Mouse (Mus musculus): ENCODE measurements around the gene Tle3. TPM values are rescaled to one million over a fixed set of nuclear protein-coding genes. Genes with fewer than 3 reads are reported as not detected.

The Tle3 gene
- polyA plus RNA-seq, 1 experiment from 2014 or later = 51.9 TPM

DNA sequence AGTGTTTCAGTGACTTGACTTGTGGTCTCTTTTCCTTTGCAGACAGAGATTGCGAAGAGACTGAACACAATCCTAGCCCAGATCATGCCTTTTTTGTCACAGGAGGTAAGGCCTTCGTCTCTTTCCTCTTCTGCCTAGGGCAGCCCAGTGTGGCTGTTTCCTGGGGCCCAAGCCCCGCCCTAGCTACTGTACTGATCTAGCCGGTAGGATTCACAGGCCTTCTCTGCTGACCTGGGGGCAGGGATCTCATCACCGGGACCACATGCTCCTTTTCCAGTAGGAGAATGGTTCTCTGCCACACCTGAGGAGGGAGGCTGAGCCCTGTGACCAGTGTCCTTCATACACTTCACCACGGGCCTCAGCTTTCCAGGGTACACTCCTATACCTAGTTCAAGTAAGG lies 21.0 kb downstream of the Tle3 start:
- Histone ChIP-seq H3K36me3 (replicated peaks) (peaks cover 100% of the 10 kb centered on the region), H3K4me1 (peaks cover 95% of the 10 kb centered on the region), H3K9me3 (no peaks in the 10 kb centered on the region), H3K27ac (replicated peaks) (no peak overlapping the region), H3K27me3 (replicated peaks; ENCODE audit: low read depth, poor library complexity, severe bottlenecking) (peaks cover 22% of the 10 kb centered on the region; the same call in 1 of the 2 replicates), H3K4me3 (no peak overlapping the region)
- 76% methylated on average over 6 of the region's 6 CpGs for WGBS
- DNase-seq (ENCODE audit: low spot score) = no peak

DNA sequence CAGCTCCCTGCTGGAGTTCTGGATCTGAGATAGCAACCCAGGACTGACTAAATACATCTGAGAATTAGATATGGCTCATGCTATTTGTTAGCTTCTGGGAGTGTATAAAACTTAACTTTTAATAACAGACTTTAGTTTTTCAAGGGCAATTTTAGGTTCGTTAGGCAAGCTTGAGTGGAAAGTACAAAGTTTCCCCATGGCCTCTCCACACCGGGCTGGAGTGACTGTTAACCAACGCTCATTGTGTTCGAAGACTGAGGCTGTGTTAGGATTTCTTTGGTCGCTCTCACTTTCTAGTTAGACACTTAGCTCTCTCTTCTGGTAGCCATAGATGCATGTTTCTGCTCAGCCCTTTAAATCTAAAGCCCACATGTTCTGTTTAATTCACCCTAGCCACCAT lies 21.7 kb downstream of the Tle3 start:
- no peaks in the 10 kb centered on the region for H3K9me3 ChIP-seq
- DNase-seq (ENCODE audit: low spot score) = no peak
- peaks cover 24% of the 10 kb centered on the region; the same call in 1 of the 2 replicates for H3K27me3 ChIP-seq (replicated peaks; ENCODE audit: low read depth, poor library complexity, severe bottlenecking)
- H3K27ac ChIP-seq (replicated peaks) = no peak overlapping the region
- H3K36me3 ChIP-seq (replicated peaks) = peaks cover 100% of the 10 kb centered on the region
- 92% methylated on average over 5 of the region's 5 CpGs for WGBS
- peaks cover 93% of the 10 kb centered on the region for H3K4me1 ChIP-seq
- H3K4me3 ChIP-seq = no peak overlapping the region

DNA sequence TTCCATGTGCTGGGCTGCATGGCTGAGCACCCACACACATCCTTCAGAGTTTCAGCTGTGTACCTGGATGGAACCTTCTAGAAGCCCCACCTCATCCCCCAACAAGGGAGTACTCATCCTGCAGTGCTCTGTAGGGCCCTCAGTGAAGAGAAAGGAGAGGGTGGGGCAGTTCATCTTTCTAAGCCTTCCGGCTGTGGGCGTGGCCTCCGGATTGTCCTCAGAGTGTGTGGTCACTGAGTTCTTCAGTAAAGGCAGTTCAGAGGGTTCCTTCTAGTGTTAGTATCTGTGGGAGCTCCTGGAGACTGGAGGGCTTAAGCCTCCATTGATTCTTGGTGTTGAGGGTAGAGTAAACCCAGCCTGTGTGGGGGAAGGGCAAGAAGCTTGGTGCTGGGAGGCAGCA lies 22.9 kb downstream of the Tle3 start:
- H3K9me3 ChIP-seq = no peaks in the 10 kb centered on the region
- no peak overlapping the region for H3K27ac ChIP-seq (replicated peaks)
- WGBS = 80% methylated on average over 3 of the region's 3 CpGs
- H3K36me3 ChIP-seq (replicated peaks) = peaks cover 100% of the 10 kb centered on the region
- no peak for DNase-seq (ENCODE audit: low spot score)
- H3K27me3 ChIP-seq (replicated peaks; ENCODE audit: low read depth, poor library complexity, severe bottlenecking) = peaks cover 32% of the 10 kb centered on the region; the same call in 1 of the 2 replicates
- peaks cover 88% of the 10 kb centered on the region for H3K4me1 ChIP-seq
- H3K4me3 ChIP-seq = no peak overlapping the region

DNA sequence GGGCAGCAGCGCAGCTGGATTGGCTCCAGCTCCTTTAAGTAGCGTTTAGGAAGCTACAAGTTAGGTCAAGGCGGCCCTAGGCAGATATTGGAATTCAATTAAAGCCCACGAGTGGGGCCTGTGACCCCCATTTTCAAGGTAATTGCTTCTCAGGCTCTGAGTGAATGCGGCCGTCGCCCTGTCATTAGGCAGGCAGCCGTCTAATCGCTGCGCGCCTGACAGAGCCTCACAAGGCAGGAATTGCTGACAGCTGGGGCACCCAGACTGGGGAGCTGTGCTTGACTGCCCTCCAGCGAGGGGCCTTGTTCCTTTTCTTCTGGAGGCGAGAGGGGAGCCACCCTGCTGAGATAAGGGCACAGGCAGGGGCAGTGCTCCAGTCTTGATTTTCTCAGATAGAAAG lies 24.3 kb downstream of the Tle3 start:
- Histone ChIP-seq H3K9me3 (no peaks in the 10 kb centered on the region), H3K4me1 (peaks cover 88% of the 10 kb centered on the region), H3K27ac (replicated peaks) (no peak overlapping the region), H3K4me3 (no peak overlapping the region), H3K27me3 (replicated peaks; ENCODE audit: low read depth, poor library complexity, severe bottlenecking) (peaks cover 35% of the 10 kb centered on the region; the same call in 1 of the 2 replicates), H3K36me3 (replicated peaks) (peaks cover 100% of the 10 kb centered on the region)
- 25% methylated on average over 13 of the region's 13 CpGs for WGBS
- peak; percentile 74 for DNase-seq (ENCODE audit: low spot score)

DNA sequence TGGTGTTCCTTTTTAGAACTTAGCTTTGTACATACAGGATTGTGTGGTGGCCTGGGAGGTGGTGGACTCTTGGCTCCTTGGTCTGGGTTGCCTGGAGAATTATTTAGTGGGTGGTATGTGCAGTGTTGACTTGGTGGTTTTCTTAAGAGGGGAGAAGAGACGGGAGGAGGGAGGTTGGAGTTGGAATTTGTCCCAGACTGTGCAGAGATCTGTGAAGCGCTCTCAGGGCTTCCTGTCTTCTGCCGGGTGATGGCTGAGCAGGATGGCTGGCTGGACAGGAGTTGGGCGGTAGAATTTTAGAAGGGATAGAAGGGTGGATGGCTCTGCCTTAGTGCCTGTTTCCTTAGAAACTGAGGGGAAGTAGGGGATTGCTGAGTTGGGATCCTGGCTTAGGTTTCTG lies 25.0 kb downstream of the Tle3 start:
- 73% methylated on average over 4 of the region's 4 CpGs for WGBS
- no peak for DNase-seq (ENCODE audit: low spot score)
- peaks cover 88% of the 10 kb centered on the region for H3K4me1 ChIP-seq
- H3K9me3 ChIP-seq = no peaks in the 10 kb centered on the region
- no peak overlapping the region for H3K27ac ChIP-seq (replicated peaks)
- H3K27me3 ChIP-seq (replicated peaks; ENCODE audit: low read depth, poor library complexity, severe bottlenecking) = peaks cover 39% of the 10 kb centered on the region; the same call in 1 of the 2 replicates
- no peak overlapping the region for H3K4me3 ChIP-seq
- peaks cover 100% of the 10 kb centered on the region for H3K36me3 ChIP-seq (replicated peaks)

DNA sequence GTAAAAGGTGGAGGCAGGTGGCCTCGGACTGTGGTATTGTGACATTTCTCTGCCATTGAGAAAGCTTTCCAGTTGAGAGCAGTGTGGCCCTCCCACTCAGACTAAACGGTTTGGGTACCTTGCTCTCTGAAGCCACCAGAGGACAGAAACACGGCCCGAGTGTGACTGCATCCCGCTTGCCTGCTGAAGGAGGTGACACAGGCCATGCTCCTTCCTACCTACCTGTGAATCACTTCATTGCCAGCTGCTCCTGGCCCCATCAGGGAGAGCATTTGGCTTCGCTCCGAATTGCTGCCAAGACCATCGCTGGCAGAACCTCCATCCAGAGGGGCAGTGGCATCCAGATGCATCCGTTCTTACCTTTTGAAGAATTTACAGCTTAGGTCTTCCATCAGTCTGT lies 26.0 kb downstream of the Tle3 start:
- Histone ChIP-seq H3K9me3 (no peaks in the 10 kb centered on the region), H3K27ac (replicated peaks) (no peak overlapping the region), H3K4me1 (peaks cover 88% of the 10 kb centered on the region), H3K4me3 (no peak overlapping the region), H3K36me3 (replicated peaks) (peaks cover 100% of the 10 kb centered on the region), H3K27me3 (replicated peaks; ENCODE audit: low read depth, poor library complexity, severe bottlenecking) (peaks cover 37% of the 10 kb centered on the region; the same call in 1 of the 2 replicates)
- 91% methylated on average over 9 of the region's 9 CpGs for WGBS
- no peak for DNase-seq (ENCODE audit: low spot score)

DNA sequence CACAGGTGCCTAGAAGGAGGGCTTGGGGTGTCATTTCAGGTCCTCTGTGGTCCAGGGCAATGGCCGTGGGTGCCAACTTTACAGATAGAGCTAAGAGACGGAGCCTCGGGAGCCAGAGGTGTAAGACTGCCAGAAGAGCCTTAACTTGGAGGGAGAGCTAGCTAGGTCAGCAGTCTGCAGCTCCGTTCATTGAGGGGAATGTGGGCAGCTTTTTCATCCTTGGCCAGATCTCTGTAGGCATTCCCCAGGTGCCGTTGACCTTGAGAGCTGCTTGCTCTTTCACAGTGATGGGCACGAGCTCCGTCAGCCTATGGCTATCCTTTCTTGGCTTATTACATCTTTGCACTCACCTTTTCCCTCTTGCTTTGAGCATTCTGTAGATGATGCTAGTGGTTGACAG lies 28.0 kb downstream of the Tle3 start:
- no peak overlapping the region for H3K4me3 ChIP-seq
- no peak overlapping the region for H3K27ac ChIP-seq (replicated peaks)
- WGBS = 96% methylated on average over 7 of the region's 7 CpGs
- H3K4me1 ChIP-seq = peaks cover 90% of the 10 kb centered on the region
- no peaks in the 10 kb centered on the region for H3K9me3 ChIP-seq
- peaks cover 100% of the 10 kb centered on the region for H3K36me3 ChIP-seq (replicated peaks)
- no peak for DNase-seq (ENCODE audit: low spot score)
- H3K27me3 ChIP-seq (replicated peaks; ENCODE audit: low read depth, poor library complexity, severe bottlenecking) = peaks cover 18% of the 10 kb centered on the region; the same call in 1 of the 2 replicates

DNA sequence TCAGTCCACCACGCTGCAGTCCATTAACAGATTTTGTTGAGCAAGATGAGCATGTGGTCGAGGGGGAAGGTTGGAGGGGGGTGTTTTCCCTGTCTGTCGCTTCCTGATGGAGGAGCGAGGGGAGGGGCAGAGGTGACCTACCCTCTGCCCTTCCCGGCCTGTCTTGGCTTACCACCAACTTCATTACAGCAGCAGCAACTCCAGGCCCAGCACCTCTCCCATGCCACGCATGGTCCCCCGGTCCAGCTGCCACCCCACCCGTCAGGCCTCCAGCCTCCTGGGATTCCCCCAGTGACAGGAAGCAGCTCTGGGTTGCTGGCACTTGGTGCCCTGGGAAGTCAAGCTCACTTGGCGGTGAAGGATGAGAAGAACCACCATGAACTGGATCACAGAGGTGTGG lies 29.5 kb downstream of the Tle3 start:
- Histone ChIP-seq H3K4me1 (peaks cover 90% of the 10 kb centered on the region), H3K27me3 (replicated peaks; ENCODE audit: low read depth, poor library complexity, severe bottlenecking) (peaks cover 17% of the 10 kb centered on the region; the same call in 1 of the 2 replicates), H3K36me3 (replicated peaks) (peaks cover 100% of the 10 kb centered on the region), H3K9me3 (no peaks in the 10 kb centered on the region), H3K27ac (replicated peaks) (no peak overlapping the region; the same call in 1 of the 2 replicates), H3K4me3 (no peak overlapping the region)
- 61% methylated on average over 9 of the region's 9 CpGs for WGBS
- no peak for DNase-seq (ENCODE audit: low spot score)

DNA sequence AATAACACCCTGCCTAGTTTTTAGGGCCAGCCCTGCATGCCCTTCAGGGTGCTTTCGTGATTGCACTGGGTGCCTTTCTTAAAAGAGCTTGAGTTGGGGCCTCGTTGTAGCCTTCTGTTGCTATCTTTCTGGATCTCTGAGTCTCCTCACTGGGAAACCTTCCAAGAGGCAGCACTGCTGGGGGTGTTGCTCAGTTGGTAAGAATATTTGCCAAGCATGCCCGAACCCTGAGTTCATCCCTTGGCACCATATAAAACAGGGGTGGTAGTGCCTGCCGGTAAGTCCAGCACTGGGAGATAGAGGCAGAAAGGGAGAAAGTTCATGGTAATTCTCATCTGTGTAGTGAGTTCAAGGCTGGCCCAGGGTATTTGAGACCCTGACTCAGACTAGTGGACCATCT lies 30.1 kb downstream of the Tle3 start:
- Histone ChIP-seq H3K27me3 (replicated peaks; ENCODE audit: low read depth, poor library complexity, severe bottlenecking) (peaks cover 17% of the 10 kb centered on the region; the same call in 1 of the 2 replicates), H3K9me3 (no peaks in the 10 kb centered on the region), H3K36me3 (replicated peaks) (peaks cover 100% of the 10 kb centered on the region), H3K4me1 (peaks cover 88% of the 10 kb centered on the region), H3K4me3 (no peak overlapping the region), H3K27ac (replicated peaks) (no peak overlapping the region)
- DNase-seq (ENCODE audit: low spot score) = no peak
- WGBS = 94% methylated on average over 4 of the region's 4 CpGs

DNA sequence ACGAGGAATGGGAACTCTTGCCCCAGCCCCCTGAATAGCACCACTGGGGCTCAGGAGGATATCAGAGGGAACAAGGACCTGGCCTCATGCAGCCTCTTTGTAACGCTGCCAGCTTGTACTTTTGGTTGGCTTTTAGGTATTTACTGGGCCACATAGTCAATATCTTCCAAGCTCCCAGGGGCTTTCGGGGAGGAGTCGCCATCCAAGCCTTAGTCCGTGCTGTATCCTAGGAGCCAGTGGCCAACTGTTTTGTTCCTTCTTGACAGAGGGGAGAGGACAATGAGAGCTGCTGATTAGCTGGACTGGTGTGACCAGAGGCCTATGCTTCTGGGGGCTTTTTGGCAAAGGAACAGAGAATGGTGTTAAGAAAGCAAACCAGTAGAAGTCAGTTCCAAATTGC lies 30.6 kb downstream of the Tle3 start:
- Histone ChIP-seq H3K4me1 (peaks cover 88% of the 10 kb centered on the region), H3K27ac (replicated peaks) (no peak overlapping the region), H3K27me3 (replicated peaks; ENCODE audit: low read depth, poor library complexity, severe bottlenecking) (peaks cover 17% of the 10 kb centered on the region; the same call in 1 of the 2 replicates), H3K4me3 (no peak overlapping the region), H3K9me3 (no peaks in the 10 kb centered on the region), H3K36me3 (replicated peaks) (peaks cover 100% of the 10 kb centered on the region)
- DNase-seq (ENCODE audit: low spot score) = no peak
- 72% methylated on average over 5 of the region's 5 CpGs for WGBS

DNA sequence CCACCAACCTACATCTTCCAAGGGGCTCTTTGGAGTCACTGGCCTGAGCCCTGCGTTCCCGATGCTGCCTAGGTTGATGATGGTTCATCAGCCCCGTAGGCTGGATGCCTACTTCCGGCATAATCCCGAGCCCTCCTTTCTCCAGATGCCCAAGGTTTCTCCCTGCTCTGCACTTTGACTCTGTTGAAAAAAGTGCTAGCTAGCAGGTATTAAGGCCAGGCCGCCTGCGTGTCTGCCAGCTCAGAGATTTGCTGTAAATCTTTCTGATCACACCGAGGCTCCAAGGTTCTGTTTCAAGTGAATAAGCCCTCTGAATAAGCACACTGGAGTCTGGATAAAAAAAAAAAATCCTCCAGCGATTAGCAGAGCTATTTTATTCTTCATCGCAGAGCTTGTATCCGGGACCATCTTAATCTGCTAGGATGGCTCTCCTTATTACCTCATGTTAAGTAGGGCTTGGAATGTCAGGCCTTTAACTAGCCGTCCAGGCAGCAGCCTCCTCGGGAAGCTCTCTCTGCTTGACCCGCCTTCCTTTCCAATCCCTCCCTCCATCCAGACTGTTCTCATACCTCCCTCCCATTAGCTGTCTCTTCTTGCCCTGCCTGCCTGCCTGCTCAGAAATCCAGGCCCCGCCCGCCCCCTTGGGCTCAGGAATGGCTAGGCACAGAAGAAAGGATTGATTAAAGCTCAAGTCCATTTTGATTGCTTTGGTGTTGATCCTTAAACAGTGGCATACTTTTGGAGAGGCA lies 31.9 kb downstream of the Tle3 start:
- WGBS = 57% methylated on average over 16 of the region's 16 CpGs
- peaks cover 13% of the 10 kb centered on the region; the same call in 1 of the 2 replicates for H3K27me3 ChIP-seq (replicated peaks; ENCODE audit: low read depth, poor library complexity, severe bottlenecking)
- H3K27ac ChIP-seq (replicated peaks) = peak overlapping the region; percentile 58; the same call in 1 of the 2 replicates
- peaks cover 86% of the 10 kb centered on the region for H3K4me1 ChIP-seq
- H3K4me3 ChIP-seq = peak overlapping the region; percentile 25; the same call in 1 of the 2 replicates
- no peaks in the 10 kb centered on the region for H3K9me3 ChIP-seq
- DNase-seq (ENCODE audit: low spot score) = peak; percentile 70
- peaks cover 100% of the 10 kb centered on the region for H3K36me3 ChIP-seq (replicated peaks)

DNA sequence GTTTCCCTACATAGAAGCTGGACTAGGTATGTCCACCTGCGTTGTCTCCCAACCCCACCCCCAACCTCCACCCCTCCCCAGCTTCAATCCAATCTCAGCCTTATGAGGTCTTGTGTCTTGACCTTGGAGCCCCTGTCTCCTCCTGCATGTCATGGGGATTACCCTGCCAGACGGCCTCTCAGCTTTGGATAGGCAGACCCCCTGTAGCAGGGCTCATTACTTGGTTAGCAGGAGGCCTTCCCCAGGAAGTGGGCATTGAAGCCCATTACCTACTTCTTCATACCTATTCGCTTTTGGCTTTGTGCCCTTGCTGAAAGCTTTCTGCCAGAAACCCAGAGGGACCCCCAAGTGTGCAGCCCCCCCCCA lies 32.4 kb downstream of the Tle3 start:
- Histone ChIP-seq H3K9me3 (no peaks in the 10 kb centered on the region), H3K4me1 (peaks cover 82% of the 10 kb centered on the region), H3K27ac (replicated peaks) (peak overlapping the region; percentile 58), H3K36me3 (replicated peaks) (peaks cover 100% of the 10 kb centered on the region), H3K27me3 (replicated peaks; ENCODE audit: low read depth, poor library complexity, severe bottlenecking) (0 out of 2 replicates have a peak, but pooled peaks cover 9% of the 10 kb centered on the region), H3K4me3 (peak overlapping the region; percentile 25)
- no peak for DNase-seq (ENCODE audit: low spot score)
- WGBS = 37% methylated on average over 3 of the region's 3 CpGs

DNA sequence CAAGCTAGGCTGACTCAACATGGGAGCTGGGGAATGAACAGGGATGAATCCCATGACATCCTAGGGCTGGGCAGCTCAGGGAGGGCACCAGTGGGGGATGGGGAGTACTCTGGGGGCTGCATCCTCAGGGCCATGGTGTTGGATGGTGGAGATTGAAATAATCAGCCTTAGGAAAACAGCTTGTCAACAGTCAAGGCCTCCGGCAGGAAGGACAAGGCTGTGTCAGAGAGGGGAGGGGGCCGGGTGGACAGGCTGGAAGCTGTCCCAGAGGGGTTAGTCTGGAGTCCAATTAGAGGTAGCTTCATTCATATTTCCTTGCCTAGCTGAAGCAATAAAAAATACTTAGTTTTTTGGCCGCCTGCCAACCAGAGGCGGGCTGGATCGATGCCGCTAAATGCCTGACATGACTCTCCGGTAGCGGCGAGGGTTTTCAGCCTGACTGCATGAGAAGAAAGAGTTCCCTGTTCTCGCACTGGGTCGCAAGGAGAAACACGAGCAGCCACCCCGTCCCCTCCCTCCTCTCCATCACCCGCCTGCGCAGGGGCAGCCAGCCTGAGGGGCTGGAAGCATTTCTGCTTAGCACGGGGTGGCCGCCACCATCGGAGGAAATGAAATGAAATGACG lies 32.9 kb downstream of the Tle3 start:
- peak; percentile 90 for DNase-seq (ENCODE audit: low spot score)
- Histone ChIP-seq H3K4me3 (peak overlapping the region; percentile 25), H3K4me1 (peaks cover 80% of the 10 kb centered on the region), H3K36me3 (replicated peaks) (peaks cover 100% of the 10 kb centered on the region), H3K27me3 (replicated peaks; ENCODE audit: low read depth, poor library complexity, severe bottlenecking) (0 out of 2 replicates have a peak, but pooled peaks cover 7% of the 10 kb centered on the region), H3K27ac (replicated peaks) (peak overlapping the region; percentile 58), H3K9me3 (no peaks in the 10 kb centered on the region)
- whole genome bisulfite sequencing = 20% methylated on average over 19 of the region's 19 CpGs

Data from embryonic facial prominence, embryonic 10.5 days (tissue).